Mouse (Mus musculus) heart, adult 18-20 months (tissue): ENCODE data around the gene Cyp46a1. TPM values are rescaled to one million over a fixed set of nuclear protein-coding genes. Genes with fewer than 3 reads are reported as not detected.
A peak's percentile ranks its signal among the peaks of the same experiment; 100 is the strongest.

Experiments used
- DNase-seq, 2 experiments: peaks; one replicate each; pipeline ENCODE4 v3.0.0; 2021 to 2022; ENCODE audit warnings: mixed read lengths in 1 of 2
- total RNA-seq, 2 experiments: library from RNA; stranded (reverse); gene quantifications; 2 replicates each; pipeline ENCODE4 v1.2.3; 2021

The Cyp46a1 gene
- total RNA-seq, 2 experiments from 2014 or later: 0.45 to 0.95 TPM

DNA sequence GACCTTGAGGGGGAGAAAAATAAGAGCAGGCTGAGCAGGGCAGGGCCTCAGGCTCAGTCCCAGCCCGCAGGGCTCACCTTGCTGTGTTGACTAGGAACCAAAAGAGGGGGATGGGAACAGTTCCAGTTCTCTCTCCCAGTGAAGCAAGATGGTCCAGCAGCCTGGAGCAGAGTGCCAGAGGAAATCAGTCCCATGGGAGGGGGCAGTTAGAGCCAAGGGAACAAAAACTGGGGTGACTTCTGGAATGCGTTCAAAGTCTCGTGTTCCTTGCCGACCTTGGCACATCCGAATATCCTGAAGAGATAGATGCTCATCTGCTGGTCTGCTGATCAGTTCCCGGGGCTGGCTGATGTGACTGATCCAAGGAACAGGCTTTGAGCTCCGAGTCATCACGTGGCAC lies 66.8 kb downstream of the Cyp46a1 start:
- no peak for DNase-seq

DNA sequence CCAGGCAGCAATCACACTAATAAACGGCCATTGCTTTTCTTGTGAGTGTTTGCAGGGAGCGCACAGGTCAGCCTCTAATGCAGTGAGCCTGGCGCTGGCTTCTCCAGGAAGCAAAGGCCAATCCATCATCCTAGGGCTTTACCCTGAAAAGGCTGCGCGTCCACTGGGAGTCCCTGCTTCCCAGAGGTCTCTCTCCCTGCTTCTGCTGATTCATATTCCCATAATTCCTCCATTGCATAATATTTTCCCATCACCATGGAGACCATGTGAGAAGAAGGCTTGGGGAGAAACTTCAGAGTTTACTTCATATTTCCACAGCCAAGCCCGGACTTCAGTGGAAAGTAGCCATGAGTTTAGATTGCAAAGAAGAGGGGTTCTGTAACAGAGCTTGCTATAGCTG lies 69.8 kb downstream of the Cyp46a1 start:
- peak; percentile 71 to 80 for DNase-seq

DNA sequence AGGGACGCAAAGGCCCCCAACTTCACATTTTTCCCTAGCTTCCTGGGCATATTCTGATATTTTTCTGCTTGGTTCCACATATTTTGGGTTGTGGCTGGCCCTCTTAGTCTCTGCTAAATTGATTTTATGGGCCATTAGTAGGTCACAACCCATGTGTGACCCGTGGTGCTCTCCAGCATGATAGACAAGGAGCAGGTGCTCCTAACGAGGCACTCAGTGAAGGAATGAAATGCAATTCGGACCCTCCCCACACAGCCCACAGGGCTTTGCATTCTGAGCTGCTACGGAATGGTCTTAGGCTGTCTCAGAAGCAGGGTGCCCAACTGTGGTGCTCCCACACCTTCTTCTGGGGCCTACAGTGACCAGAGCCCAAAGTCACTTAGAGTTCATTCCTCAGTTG lies 74.9 kb downstream of the Cyp46a1 start:
- DNase-seq: no peak

DNA sequence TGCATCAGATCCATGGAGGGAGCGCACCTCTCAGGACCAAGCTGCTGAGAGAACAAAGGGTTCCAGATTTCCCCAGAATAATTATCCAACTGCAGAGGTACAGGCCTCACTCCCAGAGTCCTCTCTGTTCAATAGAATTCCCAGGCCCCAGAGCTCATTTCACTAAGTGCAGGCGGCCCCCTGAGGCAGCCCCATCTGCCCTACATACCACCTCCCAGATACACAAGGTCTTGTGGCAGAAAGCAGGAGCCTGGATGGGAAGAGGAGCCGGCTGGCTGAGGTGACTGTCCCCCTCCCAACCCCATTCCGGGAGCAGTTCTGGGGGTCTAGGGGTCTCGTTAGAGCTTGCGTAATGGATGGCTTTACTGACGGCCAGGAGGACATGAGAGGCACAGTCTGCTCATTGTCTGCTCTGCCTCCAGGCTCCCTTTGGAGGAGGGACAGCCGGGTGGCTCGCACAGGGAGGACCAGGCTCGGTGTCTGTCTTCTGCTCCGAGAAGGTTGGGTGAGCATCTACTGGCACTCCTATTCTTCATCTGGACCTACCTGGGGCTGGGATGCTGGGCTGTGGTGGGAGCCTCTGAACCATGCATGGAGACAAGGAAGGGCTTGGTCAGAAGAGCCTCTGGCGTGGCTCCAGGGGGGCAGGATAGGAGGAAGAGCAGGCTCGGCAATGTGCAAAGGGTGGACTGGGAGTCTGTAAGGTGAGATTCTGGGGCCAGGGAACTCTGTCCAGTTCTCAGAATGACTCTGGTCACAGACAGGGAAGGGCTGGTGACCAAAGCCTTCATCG lies 76.4 kb downstream of the Cyp46a1 start:
- DNase-seq: no peak

Other genes starting within 250 kb of the Cyp46a1 start
- gene Setd3, start 155.1 kb upstream of the Cyp46a1 start, total RNA-seq: 10 to 100 TPM; 89.9 to 97.2 TPM
- gene Ccnk, start 154.8 kb upstream of the Cyp46a1 start, total RNA-seq: 10 to 100 TPM; 25.6 to 30.2 TPM
- gene Ccdc85c, start 59.0 kb upstream of the Cyp46a1 start, total RNA-seq: 10 to 100 TPM; 38.5 to 42.5 TPM
- 1 to 10 TPM; 1.3 to 2.1 TPM for gene Hhipl1, start 28.1 kb upstream of the Cyp46a1 start, total RNA-seq
- gene Eml1, start 36.6 kb downstream of the Cyp46a1 start, total RNA-seq: 10 to 100 TPM; 81.3 to 95.3 TPM
- 10 to 100 TPM; 30.3 to 40.5 TPM for gene Evl, start 220.3 kb downstream of the Cyp46a1 start, total RNA-seq